Mouse (Mus musculus) c-Kit-negative CD71-positive TER-119-positive erythroid progenitor cells, embryonic 14.5 days (primary cell): Measurements from ENCODE around the gene Adss.

Experiments used
- DNase-seq: peaks from one replicate; pipeline ENCODE4 v3.0.0-alpha.2; 2013; ENCODE audit warnings: low read depth, low spot score

The Adss gene

DNA sequence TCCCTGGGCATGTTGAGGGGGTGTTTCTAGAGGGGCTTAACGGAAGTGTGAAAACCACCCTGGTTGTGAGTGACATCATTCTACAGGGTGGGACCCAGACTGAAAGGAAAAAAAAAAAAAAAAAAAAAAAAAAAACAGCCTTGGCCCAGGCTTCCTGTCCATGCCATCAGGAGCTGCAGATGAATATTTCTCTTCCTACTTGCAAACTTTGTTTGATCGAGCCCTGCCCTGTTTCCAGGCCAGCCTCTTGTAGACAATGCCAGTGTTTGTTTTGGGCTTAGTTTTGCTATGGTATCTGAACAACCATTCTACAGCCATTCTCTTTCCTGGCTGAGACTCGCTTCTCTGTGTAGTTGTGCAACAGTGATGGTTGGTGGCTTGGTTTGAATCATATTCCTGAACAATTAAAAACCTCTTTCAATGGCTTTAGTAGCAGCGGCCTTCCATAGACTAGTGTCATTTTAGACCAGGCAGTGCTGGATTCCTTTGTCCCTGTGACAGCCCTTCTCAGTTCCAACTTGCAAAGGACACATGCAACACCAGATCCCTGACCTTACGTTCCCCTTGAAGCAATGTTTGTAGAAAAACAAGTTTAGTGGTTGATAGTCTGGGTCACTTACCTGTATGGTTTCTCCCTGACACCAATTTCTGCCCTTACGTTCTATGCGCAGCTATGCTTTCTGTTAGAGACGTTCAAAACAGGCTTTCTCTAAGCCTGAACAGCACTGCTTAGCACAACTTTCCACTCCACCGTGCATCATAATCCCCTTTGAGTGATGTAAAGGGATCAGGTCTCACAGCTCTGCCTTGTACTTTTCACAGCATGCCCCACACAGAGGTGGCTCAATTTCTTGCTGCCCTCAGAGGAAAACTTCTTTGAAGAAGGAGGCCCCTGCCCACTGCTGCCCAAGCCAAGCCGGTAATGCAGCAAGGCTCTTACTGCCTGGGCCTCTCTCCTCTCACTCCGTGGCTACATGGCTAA lies 67.0 kb downstream of the Adss start, which contains the start of gene 1700016C15Rik:
Gene 1700016C15Rik, plus strand, starts transcription at position 772 of the 982 bp plus-strand sequence.
- DNase-seq = no peak

DNA sequence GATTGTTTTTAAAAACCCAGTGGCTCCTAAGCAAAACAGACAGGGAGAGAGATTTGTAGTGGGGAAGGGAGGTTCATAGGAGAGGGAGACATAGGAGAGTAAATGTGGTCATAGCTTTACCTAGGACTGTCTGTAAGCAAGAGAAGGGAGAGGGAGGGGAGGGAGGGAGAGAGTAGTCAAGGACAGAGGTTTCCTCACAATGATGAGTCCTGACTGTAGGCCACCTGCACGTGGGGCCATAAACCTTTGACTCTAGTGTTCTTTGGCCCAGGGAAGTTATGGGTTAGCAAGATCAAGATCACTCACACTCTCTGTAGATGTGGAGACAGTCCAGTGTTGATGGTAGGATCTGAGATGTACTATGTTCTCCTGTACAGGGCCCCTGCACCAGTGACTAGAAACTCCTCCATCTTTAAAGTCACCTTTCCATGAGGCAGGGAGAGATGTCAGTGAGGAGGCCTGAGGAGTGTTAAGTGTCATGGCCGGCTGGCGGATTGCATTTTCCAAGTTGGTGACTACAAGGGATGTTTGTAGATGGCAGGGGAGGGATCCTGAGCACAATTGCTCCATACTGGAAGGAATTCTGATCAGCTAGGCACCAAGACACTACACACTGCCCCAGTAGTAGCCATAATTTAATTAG lies 68.3 kb downstream of the Adss start:
- no peak for DNase-seq

DNA sequence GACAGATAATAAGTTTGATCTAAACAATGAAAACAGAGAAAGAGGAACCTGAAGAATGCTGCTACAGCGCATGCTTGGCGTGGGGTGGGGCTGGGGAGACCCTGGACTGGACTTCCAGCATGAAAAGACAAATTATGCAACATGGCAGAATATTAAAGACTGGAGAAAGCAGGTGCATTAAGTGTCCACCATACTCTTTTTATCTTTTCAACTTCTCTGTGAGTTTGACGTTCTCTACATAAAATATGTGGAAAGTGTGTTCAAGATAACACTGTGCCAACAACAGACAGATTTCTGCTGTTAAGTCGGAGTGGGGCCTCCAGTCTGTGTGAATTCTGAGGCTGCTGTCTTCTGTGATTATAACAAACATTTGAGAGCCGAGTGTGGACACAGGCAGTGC lies 69.4 kb downstream of the Adss start:
- DNase-seq = no peak

DNA sequence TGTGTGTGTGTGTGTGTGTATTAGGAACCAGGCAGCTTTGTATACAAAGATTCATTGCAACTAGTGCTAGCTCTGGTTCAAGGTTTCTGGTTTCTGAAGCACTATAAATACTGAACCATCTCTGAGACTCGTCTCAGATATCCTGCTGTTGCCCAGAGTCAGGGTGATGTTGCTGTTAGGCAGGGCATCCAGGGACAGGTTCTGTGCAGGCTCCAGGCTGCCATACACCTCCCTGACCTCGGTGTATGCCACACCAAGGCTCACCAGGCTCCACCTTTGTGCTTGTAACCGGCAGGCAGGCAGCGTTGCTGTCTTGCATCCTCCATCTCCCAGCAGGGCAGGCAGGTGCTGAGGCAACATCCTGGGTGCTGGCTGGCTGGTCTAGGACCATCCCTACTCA lies 72.5 kb downstream of the Adss start:
- DNase-seq = no peak

DNA sequence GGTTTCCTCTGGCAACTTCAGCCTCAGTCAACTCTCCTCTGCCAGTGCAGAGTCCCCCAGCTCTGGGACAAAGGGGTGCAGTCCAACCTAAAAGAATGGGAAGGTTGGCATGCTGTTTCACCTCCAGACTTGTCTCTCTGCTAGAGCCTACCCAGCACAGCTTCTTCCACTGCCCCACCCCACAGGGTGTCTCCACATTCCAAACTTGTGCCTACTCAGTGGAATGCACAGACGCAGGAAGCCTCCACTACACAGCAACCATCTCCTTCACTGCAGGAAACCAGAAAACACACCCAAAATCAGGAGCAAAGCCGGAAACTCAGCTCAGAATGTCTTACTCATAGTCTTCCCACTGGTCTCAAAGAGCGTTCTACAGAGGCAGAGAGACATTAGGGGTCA lies 77.3 kb downstream of the Adss start:
- no peak for DNase-seq

DNA sequence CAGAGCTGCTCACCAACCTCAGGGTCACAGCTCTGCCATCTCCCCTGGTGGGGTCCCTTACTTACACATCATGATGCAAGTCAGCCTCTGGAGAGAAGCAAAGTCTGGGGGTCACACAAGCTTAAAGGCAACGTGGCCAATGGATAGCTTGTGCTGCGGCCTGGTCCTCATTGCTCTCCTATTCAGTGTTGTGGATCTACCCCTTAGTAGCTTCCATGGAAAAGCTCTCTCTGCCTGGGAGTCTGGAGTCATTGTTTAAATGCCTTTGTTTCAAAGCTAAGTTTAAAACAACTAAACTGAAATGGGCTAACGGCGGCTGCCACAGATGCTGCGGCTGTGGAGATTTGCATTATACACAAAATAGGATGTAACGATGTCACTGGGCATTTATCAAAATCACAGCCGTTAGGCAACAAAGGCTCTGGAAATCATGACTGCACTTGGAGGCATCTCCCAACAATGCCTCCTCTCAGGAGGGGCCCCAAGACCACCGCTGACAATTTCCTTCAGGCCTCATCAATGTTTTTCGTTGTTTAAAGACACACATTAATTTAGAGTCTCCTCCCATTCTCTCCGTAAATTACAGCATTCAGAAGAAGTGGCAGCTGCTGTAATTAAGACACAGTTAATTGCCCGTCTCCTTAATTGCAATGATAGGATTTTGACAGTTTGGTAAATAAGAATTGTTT lies 77.8 kb downstream of the Adss start:
- no peak for DNase-seq

DNA sequence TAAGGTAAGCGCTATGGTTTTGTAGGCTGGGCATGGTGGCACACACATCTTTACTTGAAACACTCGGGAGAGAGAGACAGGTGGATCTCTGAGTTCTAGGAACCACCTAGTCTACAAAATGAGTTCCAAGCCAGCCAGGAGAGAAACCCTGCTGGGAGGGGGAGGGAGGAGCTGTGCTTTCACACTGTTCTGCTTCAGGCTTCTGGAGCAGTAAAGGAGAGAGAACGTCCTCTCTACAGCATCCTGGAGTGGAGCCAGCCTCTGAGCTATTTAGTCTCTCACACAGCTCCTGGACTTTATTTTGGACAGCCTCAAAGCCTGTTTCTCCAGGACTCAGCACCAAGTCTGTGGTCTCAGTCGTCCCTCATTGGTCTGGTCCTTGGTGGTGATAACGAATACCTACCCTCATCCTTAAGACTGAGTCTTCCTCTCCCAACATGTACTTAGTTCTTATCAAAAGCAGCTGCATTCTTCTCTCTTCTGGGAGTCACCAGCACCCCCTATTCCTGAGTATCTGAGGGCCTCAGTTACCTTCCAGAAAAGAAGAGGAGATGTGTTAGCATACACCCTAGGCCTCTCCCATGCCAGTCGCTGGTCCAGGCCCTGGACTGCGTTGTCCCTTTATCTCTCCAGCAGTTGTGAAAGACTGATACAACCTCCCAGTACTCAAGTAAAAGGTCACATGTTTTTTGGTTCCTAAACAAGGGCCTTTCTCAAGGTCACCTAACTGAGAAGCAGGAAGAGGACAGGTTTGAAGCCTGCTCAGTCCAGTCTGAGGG lies 79.1 kb downstream of the Adss start:
- no peak for DNase-seq

DNA sequence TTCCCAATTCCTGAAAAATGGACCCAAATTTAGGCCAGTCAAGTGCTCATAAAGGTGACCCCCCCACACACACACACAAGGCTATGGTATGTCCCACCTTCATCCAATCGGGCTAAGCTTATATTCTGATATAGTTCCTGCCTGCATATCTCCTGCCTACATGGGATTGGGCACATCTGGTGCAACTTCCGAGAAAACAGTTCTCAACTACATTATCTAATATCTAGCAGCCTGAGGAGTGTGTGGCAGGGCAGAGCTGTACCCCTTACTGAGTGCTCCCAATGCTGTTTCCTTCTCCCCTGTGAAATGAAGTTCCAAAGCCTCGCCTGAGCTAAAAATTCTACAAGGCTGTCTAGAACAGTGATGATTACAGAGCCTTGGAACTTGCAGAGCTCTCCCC lies 79.9 kb downstream of the Adss start:
- DNase-seq = no peak

DNA sequence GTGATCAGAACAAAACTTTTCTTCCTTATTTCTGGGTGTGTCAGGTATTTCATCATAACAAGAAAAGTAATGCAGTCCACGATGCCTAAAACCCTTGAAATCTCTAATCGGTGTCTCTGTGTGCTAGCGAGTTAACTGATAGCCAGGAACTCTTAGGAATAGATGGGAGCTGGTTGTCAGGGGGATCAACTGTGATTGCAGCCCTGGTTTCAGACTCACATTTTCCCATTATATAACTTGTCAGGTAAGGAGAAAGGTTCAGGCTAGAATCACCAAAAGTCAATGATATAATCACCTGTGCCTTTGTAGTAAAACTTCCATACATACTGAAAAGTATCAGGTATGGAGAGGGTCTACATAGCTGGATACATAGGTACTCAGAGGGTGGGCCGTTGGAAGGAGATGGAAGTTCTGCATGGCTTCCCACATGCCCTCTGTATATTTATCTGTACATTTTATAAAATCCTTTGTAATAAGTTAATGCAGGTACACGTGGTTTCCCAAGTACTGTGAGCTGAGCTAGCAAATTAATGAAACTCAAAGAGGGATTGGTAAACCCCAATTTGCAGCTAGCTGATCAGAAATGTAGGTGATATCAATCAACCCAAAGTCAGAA lies 81.8 kb downstream of the Adss start:
- no peak for DNase-seq

DNA sequence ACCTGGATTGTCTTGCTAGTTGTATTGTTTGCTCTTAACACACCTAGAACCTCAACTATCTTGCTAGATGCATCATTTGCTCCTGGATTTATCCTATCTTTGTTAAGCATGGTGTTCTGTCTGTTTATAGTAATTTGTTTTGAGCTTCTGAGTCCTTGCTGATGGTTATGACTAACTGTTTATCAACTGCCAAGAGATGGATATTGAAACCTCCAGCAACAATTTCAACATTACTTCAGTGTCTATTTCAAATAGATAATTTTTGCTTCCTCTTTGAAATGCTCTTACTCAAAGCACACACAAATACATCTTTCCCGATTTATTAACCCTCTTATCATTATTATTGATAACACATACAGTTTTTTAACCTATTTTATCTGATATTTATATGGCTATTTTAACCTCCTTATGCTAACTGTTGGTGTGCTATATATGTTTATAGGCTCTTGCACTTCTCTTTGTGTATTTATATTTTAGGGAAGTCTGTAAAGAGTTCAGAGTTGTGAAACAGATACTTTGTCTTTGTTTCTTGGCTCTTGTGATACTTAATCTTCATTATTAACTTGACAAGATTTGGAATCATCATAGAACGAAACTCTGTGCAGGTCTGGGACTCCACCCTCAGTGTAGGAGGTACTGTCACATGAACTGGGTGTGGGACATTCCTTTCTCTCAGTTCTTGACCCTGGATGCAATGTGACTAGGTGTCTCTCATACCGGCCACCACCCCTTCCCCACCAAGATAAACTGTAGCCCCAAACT lies 82.5 kb downstream of the Adss start:
- no peak for DNase-seq
